Mouse (Mus musculus) cerebellum, adult 8-10 months (tissue): Measurements from ENCODE around the gene Slc9a8.

Source experiments
- DNase-seq: peaks from one replicate; pipeline ENCODE4 v3.0.0; 2022

Gene Slc9a8

DNA sequence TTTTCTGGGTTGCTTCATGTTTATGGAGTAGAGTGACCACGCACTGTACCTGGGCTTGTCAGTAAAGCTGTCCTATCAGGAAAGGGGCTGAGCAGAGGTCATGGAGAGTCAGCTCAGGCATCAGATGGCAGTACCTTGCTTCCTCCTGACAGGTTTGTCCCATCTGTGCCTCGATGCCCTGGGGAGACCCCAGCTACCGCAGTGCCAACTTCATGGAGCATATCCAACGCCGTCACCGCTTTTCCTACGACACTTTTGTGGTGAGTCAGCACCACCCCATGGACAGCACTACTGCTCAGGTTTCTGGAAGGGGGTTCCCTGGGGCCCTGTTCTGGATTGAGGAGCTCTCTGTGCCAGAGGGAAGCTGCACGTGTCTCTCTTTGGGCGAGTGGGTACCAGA, 90.9 kb downstream of the Slc9a8 start:
- DNase-seq: no peak

DNA sequence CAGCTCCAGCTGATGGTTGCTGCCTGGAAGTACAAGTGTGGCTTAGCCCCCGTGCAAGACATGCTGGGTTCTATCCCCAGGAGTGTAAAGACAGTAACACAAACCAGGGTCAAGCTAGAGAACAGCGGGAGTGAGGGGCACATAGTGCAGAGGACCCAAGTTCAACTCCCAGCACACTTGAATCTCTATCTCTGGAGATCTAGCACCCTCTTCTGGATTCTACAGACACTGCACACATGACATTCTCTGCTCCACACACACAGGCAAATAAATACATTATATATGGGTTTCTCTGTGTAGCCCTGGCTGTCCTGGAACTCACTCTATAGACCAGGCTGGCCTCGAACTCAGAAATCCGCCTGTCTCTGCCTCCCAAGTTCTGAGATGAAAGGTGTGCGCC, 91.5 kb downstream of the Slc9a8 start:
- DNase-seq: no peak

DNA sequence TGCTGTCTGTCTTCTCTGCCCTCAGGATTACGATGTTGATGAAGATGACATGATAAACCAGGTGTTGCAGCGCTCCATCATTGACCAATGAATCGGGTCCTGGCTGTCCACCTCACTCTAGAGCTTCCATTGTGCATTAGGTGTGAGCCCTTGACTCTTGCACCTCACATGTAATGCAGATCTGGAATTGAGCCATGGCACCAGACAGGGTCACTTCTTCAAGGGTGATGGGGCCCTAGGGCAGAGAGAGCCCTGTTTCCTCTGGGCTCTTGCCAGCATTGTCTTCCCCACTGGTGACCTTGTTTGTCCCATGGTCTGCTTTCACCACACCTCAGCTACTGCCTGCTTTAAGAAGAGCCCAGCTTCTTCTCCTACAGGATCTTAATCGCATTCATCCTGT, 93.1 kb downstream of the Slc9a8 start:
- DNase-seq: no peak

- DNase-seq: no peak
Measured at GRCm38 (mm10) chr2:167515688-167516087, 94.2 kb downstream of the Slc9a8 start.

GRCm38 (mm10) chr2:167519606-167520252, 98.2 kb downstream of the Slc9a8 start:
- no peak for DNase-seq
